Mouse (Mus musculus) stomach, embryonic 16.5 days (tissue): ENCODE measurements around the gene Mrpl10. TPM values are rescaled to one million over a fixed set of nuclear protein-coding genes. Genes with fewer than 3 reads are reported as not detected.

Experiments
- ATAC-seq: fragments of 200-750 bp; cut with Nextera tagmentation; 2 replicates; pipeline ENCODE4 v1.8.0; 2017; ENCODE audit warnings: moderate number of reproducible peaks, moderate TSS enrichment; ENCODE audit not compliant: insufficient read depth, low FRiP score
- H3K27ac ChIP-seq: fragments of 300-500 bp; sonication (generic); 2 replicates; pipeline ENCODE4 v1.5.1; 2014; ENCODE audit warnings: low read length
- H3K27me3 ChIP-seq: fragments of 300-500 bp; sonication (generic); 2 replicates; pipeline ENCODE4 v1.6.1; 2014; ENCODE audit warnings: low read length, control low read depth, mixed read lengths; ENCODE audit not compliant: control insufficient read depth, insufficient read depth
- H3K36me3 ChIP-seq: fragments of 300-500 bp; sonication (generic); 2 replicates; pipeline ENCODE4 v1.6.1; 2014; ENCODE audit warnings: low read length; ENCODE audit not compliant: control insufficient read depth, insufficient read depth
- H3K4me1 ChIP-seq: fragments of 300-500 bp; sonication (generic); 2 replicates; pipeline ENCODE4 v1.6.1; 2014; ENCODE audit warnings: low read length, control low read depth, mixed read lengths; ENCODE audit not compliant: control insufficient read depth, insufficient read depth
- H3K4me2 ChIP-seq: fragments of 300-500 bp; sonication (generic); 2 replicates; pipeline ENCODE4 v1.6.1; 2014; ENCODE audit warnings: low read depth, low read length, mixed read lengths
- H3K4me3 ChIP-seq: fragments of 300-500 bp; sonication (generic); replicated peaks from 2 replicates; pipeline ENCODE4 v1.5.1; 2014; ENCODE audit warnings: mild to moderate bottlenecking, low read length
- H3K9ac ChIP-seq: fragments of 300-500 bp; sonication (generic); 2 replicates; pipeline ENCODE4 v1.6.1; 2014; ENCODE audit warnings: low read length
- H3K9me3 ChIP-seq: fragments of 300-500 bp; sonication (generic); replicated peaks from 2 replicates; pipeline ENCODE4 v1.6.1; 2016; ENCODE audit warnings: low read length, control low read depth; ENCODE audit not compliant: control insufficient read depth
- WGBS: fragments of 180-500 bp; shearing (Covaris S2); extraction: QIAGEN DNeasy Blood & Tissue Kit; methylation state at CpG from one replicate; pipeline ENCODE4 v1.1.7; 2014; 5-methylcytosine and 5-hydroxymethylcytosine counted together
- polyA plus RNA-seq: library from polyadenylated mRNA; unstranded; fragments of >200 nt; fragmentation: Nextera tagmentation; extraction: Ambion mirVana; gene quantifications from 2 replicates; pipeline ENCODE4 v1.2.1, GENCODE M21; 2015

Gene Mrpl10
- polyA plus RNA-seq, 1 experiment from 2014 or later = 76.7 TPM

GRCm38 (mm10) chr11:97052219-97052646 lies 10.9 kb downstream of the Mrpl10 start:
- Histone ChIP-seq H3K4me2 (peak overlapping the region; percentile 92), H3K9ac (peak overlapping the region; percentile 86; the same call in 1 of the 2 replicates), H3K4me3 (peak overlapping the region; percentile 76), H3K36me3 (peaks cover 11% of the 10 kb centered on the region; the same call in 1 of the 2 replicates), H3K4me1 (peaks cover 22% of the 10 kb centered on the region), H3K27me3 (no peaks in the 10 kb centered on the region), H3K27ac (no peak overlapping the region), H3K9me3 (no peaks in the 10 kb centered on the region)
- ATAC-seq = peak; percentile 73
- 16% methylated on average over 11 of the region's 11 CpGs for WGBS

- ATAC-seq = no peak
- Histone ChIP-seq H3K27ac (0 out of 2 replicates have a peak overlapping the region, but pooled peaks have one; percentile 27), H3K9me3 (no peaks in the 10 kb centered on the region), H3K4me2 (no peak overlapping the region), H3K27me3 (no peaks in the 10 kb centered on the region), H3K36me3 (peaks cover 5% of the 10 kb centered on the region; the same call in 1 of the 2 replicates), H3K9ac (no peak overlapping the region), H3K4me1 (no peaks in the 10 kb centered on the region), H3K4me3 (no peak overlapping the region)
- WGBS = 50% methylated on average over 9 of the region's 9 CpGs
Measured at GRCm38 (mm10) chr11:97063274-97063920, 22.0 kb downstream of the Mrpl10 start.

- Histone ChIP-seq H3K4me3 (no peak overlapping the region), H3K4me2 (no peak overlapping the region), H3K27ac (0 out of 2 replicates have a peak overlapping the region, but pooled peaks have one; percentile 27), H3K9me3 (no peaks in the 10 kb centered on the region), H3K36me3 (peaks cover 5% of the 10 kb centered on the region; the same call in 1 of the 2 replicates), H3K27me3 (no peaks in the 10 kb centered on the region), H3K4me1 (no peaks in the 10 kb centered on the region), H3K9ac (no peak overlapping the region)
- no peak for ATAC-seq
- WGBS = 82% methylated on average over 3 of the region's 3 CpGs
Measured at GRCm38 (mm10) chr11:97063921-97064295, 22.5 kb downstream of the Mrpl10 start.

- Histone ChIP-seq H3K9ac (no peak overlapping the region), H3K9me3 (no peaks in the 10 kb centered on the region), H3K4me2 (no peak overlapping the region), H3K36me3 (peaks cover 5% of the 10 kb centered on the region; the same call in 1 of the 2 replicates), H3K4me1 (no peaks in the 10 kb centered on the region), H3K27me3 (no peaks in the 10 kb centered on the region), H3K4me3 (no peak overlapping the region), H3K27ac (no peak overlapping the region)
- no peak for ATAC-seq
- 80% methylated on average over 12 of the region's 12 CpGs for WGBS
Measured at GRCm38 (mm10) chr11:97065538-97066295, 24.4 kb downstream of the Mrpl10 start.

GRCm38 (mm10) chr11:97066656-97067360 lies 25.4 kb downstream of the Mrpl10 start:
- WGBS = 54% methylated on average over 22 of the region's 22 CpGs

GRCm38 (mm10) chr11:97069333-97069732 lies 28.0 kb downstream of the Mrpl10 start:
- Histone ChIP-seq H3K9me3 (no peaks in the 10 kb centered on the region), H3K9ac (no peak overlapping the region), H3K27me3 (no peaks in the 10 kb centered on the region), H3K4me3 (no peak overlapping the region), H3K4me1 (no peaks in the 10 kb centered on the region), H3K4me2 (no peak overlapping the region), H3K36me3 (no peaks in the 10 kb centered on the region; the same call in 1 of the 2 replicates), H3K27ac (no peak overlapping the region)
- WGBS = 77% methylated on average over 1 of the region's 1 CpGs
- no peak for ATAC-seq

More at GRCm38 (mm10) chr11:97066656-97067360, 25.4 kb downstream of the Mrpl10 start:
- no peaks in the 10 kb centered on the region; the same call in 1 of the 2 replicates for H3K36me3 ChIP-seq
- H3K9ac ChIP-seq = no peak overlapping the region
- no peak overlapping the region for H3K27ac ChIP-seq
- no peak overlapping the region for H3K4me3 ChIP-seq
- no peaks in the 10 kb centered on the region for H3K9me3 ChIP-seq
- no peak for ATAC-seq
- no peaks in the 10 kb centered on the region for H3K27me3 ChIP-seq
- H3K4me1 ChIP-seq = no peaks in the 10 kb centered on the region
- no peak overlapping the region for H3K4me2 ChIP-seq

- Histone ChIP-seq H3K9ac (no peak overlapping the region), H3K36me3 (no peaks in the 10 kb centered on the region; the same call in 1 of the 2 replicates), H3K4me3 (no peak overlapping the region), H3K27ac (no peak overlapping the region), H3K4me2 (no peak overlapping the region), H3K4me1 (no peaks in the 10 kb centered on the region), H3K27me3 (no peaks in the 10 kb centered on the region), H3K9me3 (no peaks in the 10 kb centered on the region)
- no peak for ATAC-seq
- 68% methylated on average over 2 of the region's 2 CpGs for WGBS
Measured at GRCm38 (mm10) chr11:97069770-97070169, 28.4 kb downstream of the Mrpl10 start.

- no peak overlapping the region for H3K4me2 ChIP-seq
- no peak overlapping the region for H3K4me3 ChIP-seq
- H3K4me1 ChIP-seq = no peaks in the 10 kb centered on the region
- no peak overlapping the region for H3K9ac ChIP-seq
- no peak overlapping the region for H3K27ac ChIP-seq
- ATAC-seq = no peak
- WGBS = 59% methylated on average over 1 of the region's 1 CpGs
- no peaks in the 10 kb centered on the region; the same call in 1 of the 2 replicates for H3K36me3 ChIP-seq
- no peaks in the 10 kb centered on the region for H3K9me3 ChIP-seq
- H3K27me3 ChIP-seq = no peaks in the 10 kb centered on the region
Measured at GRCm38 (mm10) chr11:97071129-97071528, 29.8 kb downstream of the Mrpl10 start.
